Mouse (Mus musculus) midbrain, embryonic 12.5 days (tissue): ENCODE data around the gene Celf5. TPM values are rescaled to one million over a fixed set of nuclear protein-coding genes. Genes with fewer than 3 reads are reported as not detected.
A peak's percentile ranks its signal among the peaks of the same experiment; 100 is the strongest.

Source experiments
- ATAC-seq: fragments of 200-750 bp; cut with Nextera tagmentation; 2 replicates; pipeline ENCODE4 v1.8.0; 2017; ENCODE audit warnings: low read depth, moderate TSS enrichment, moderate library complexity; ENCODE audit not compliant: low FRiP score
- H3K27ac ChIP-seq: fragments of 300-500 bp; sonication (generic); replicated peaks from 2 replicates; pipeline ENCODE4 v1.5.1; 2016; ENCODE audit warnings: mild to moderate bottlenecking
- H3K27me3 ChIP-seq: fragments of 300-500 bp; sonication (generic); 2 replicates; pipeline ENCODE4 v1.6.1; 2016; ENCODE audit warnings: mild to moderate bottlenecking
- H3K36me3 ChIP-seq: fragments of 300-500 bp; sonication (generic); 2 replicates; pipeline ENCODE4 v1.6.1; 2016
- H3K4me1 ChIP-seq: fragments of 300-500 bp; sonication (generic); 2 replicates; pipeline ENCODE4 v1.6.1; 2016
- H3K4me2 ChIP-seq: fragments of 300-500 bp; sonication (generic); replicated peaks from 2 replicates; pipeline ENCODE4 v1.6.1; 2016; ENCODE audit warnings: mild to moderate bottlenecking, moderate library complexity
- H3K4me3 ChIP-seq: fragments of 300-500 bp; sonication (generic); 2 replicates; pipeline ENCODE4 v1.5.1; 2016; ENCODE audit warnings: mild to moderate bottlenecking
- H3K9ac ChIP-seq: fragments of 300-500 bp; sonication (generic); replicated peaks from 2 replicates; pipeline ENCODE4 v1.6.1; 2016; ENCODE audit warnings: mild to moderate bottlenecking, moderate library complexity
- H3K9me3 ChIP-seq: fragments of 300-500 bp; sonication (generic); 2 replicates; pipeline ENCODE4 v1.6.1; 2016; ENCODE audit warnings: mild to moderate bottlenecking
- WGBS: fragments of 180-500 bp; shearing (Covaris S2); methylation state at CpG from one replicate; pipeline ENCODE4 v1.1.7; 2016; 5-methylcytosine and 5-hydroxymethylcytosine counted together
- polyA plus RNA-seq: library from polyadenylated mRNA; unstranded; fragments of >200 nt; fragmentation: Nextera tagmentation; extraction: Ambion mirVana; gene quantifications from 2 replicates; pipeline ENCODE4 v1.2.1, GENCODE M21; 2016

Gene Celf5
- polyA plus RNA-seq, 1 experiment from 2014 or later = 37.1 TPM

- Histone ChIP-seq H3K27me3 (peaks cover 82% of the 10 kb centered on the region), H3K36me3 (no peaks in the 10 kb centered on the region), H3K27ac (no peak overlapping the region), H3K9ac (no peak overlapping the region), H3K9me3 (no peaks in the 10 kb centered on the region), H3K4me2 (no peak overlapping the region), H3K4me3 (no peak overlapping the region), H3K4me1 (peaks cover 51% of the 10 kb centered on the region)
- ATAC-seq = no peak
- 77% methylated on average over 8 of the region's 8 CpGs for WGBS
These were observed 54.6 kb downstream of the Celf5 start for GRCm38 (mm10) chr10:81427804-81428506.

- H3K36me3 ChIP-seq = no peaks in the 10 kb centered on the region
- H3K4me3 ChIP-seq = peak overlapping the region; percentile 39
- H3K27me3 ChIP-seq = peaks cover 85% of the 10 kb centered on the region
- no peak for ATAC-seq
- peak overlapping the region; percentile 51 for H3K4me2 ChIP-seq
- no peak overlapping the region for H3K9ac ChIP-seq
- H3K27ac ChIP-seq = no peak overlapping the region
- 26% methylated on average over 3 of the region's 3 CpGs for WGBS
- H3K9me3 ChIP-seq = no peaks in the 10 kb centered on the region
- H3K4me1 ChIP-seq = peaks cover 46% of the 10 kb centered on the region
These were observed 55.2 kb downstream of the Celf5 start for GRCm38 (mm10) chr10:81427327-81427726.

GRCm38 (mm10) chr10:81426897-81427296, 55.6 kb downstream of the Celf5 start:
- no peak for ATAC-seq
- H3K9ac ChIP-seq = peak overlapping the region; percentile 21; the same call in 1 of the 2 replicates
- no peak overlapping the region for H3K27ac ChIP-seq
- H3K9me3 ChIP-seq = no peaks in the 10 kb centered on the region
- peaks cover 86% of the 10 kb centered on the region for H3K27me3 ChIP-seq
- WGBS = under 1% methylated on average over 25 of the region's 38 CpGs
- H3K36me3 ChIP-seq = no peaks in the 10 kb centered on the region
- peak overlapping the region; percentile 39 for H3K4me3 ChIP-seq
- H3K4me1 ChIP-seq = peaks cover 46% of the 10 kb centered on the region
- peak overlapping the region; percentile 51 for H3K4me2 ChIP-seq

GRCm38 (mm10) chr10:81426081-81426671, 56.3 kb downstream of the Celf5 start:
- no peak for ATAC-seq
- peak overlapping the region; percentile 41 for H3K9ac ChIP-seq
- no peaks in the 10 kb centered on the region for H3K36me3 ChIP-seq
- WGBS = 3% methylated on average over 12 of the region's 33 CpGs
- peak overlapping the region; percentile 51 for H3K4me2 ChIP-seq
- H3K4me1 ChIP-seq = peaks cover 42% of the 10 kb centered on the region
- H3K4me3 ChIP-seq = peak overlapping the region; percentile 39
- H3K27ac ChIP-seq = no peak overlapping the region
- peaks cover 83% of the 10 kb centered on the region for H3K27me3 ChIP-seq
- no peaks in the 10 kb centered on the region for H3K9me3 ChIP-seq

- no peaks in the 10 kb centered on the region for H3K9me3 ChIP-seq
- no peaks in the 10 kb centered on the region for H3K36me3 ChIP-seq
- no peak overlapping the region for H3K27ac ChIP-seq
- H3K4me2 ChIP-seq = no peak overlapping the region
- H3K27me3 ChIP-seq = peaks cover 84% of the 10 kb centered on the region
- 32% methylated on average over 10 of the region's 10 CpGs for WGBS
- no peak overlapping the region; the same call in 1 of the 2 replicates for H3K9ac ChIP-seq
- no peak for ATAC-seq
- H3K4me3 ChIP-seq = peak overlapping the region; percentile 39; the same call in 1 of the 2 replicates
- H3K4me1 ChIP-seq = peaks cover 37% of the 10 kb centered on the region
These were observed 57.2 kb downstream of the Celf5 start for GRCm38 (mm10) chr10:81425236-81425850.

- Histone ChIP-seq H3K27me3 (peaks cover 86% of the 10 kb centered on the region), H3K27ac (no peak overlapping the region), H3K9ac (peak overlapping the region; percentile 37; the same call in 1 of the 2 replicates), H3K4me3 (no peak overlapping the region), H3K4me2 (no peak overlapping the region), H3K4me1 (peaks cover 33% of the 10 kb centered on the region), H3K9me3 (no peaks in the 10 kb centered on the region), H3K36me3 (0 out of 2 replicates have a peak, but pooled peaks cover 5% of the 10 kb centered on the region)
- WGBS = 6% methylated on average over 24 of the region's 25 CpGs
- ATAC-seq = no peak
These were observed 58.1 kb downstream of the Celf5 start for GRCm38 (mm10) chr10:81424246-81425051.

- Histone ChIP-seq H3K27me3 (peaks cover 81% of the 10 kb centered on the region), H3K4me2 (no peak overlapping the region), H3K36me3 (0 out of 2 replicates have a peak, but pooled peaks cover 5% of the 10 kb centered on the region), H3K9ac (peak overlapping the region; percentile 37; the same call in 1 of the 2 replicates), H3K27ac (no peak overlapping the region), H3K9me3 (no peaks in the 10 kb centered on the region), H3K4me1 (peaks cover 34% of the 10 kb centered on the region), H3K4me3 (no peak overlapping the region)
- ATAC-seq = no peak
- 71% methylated on average over 4 of the region's 4 CpGs for WGBS
These were observed 58.8 kb downstream of the Celf5 start for GRCm38 (mm10) chr10:81423476-81424245.

- ATAC-seq = no peak
- H3K4me2 ChIP-seq = no peak overlapping the region
- H3K4me1 ChIP-seq = peaks cover 42% of the 10 kb centered on the region
These were observed 59.8 kb downstream of the Celf5 start for GRCm38 (mm10) chr10:81422661-81423217.

GRCm38 (mm10) chr10:81422191-81422590, 60.3 kb downstream of the Celf5 start:
- peaks cover 78% of the 10 kb centered on the region for H3K27me3 ChIP-seq

More at GRCm38 (mm10) chr10:81422661-81423217, 59.8 kb downstream of the Celf5 start:
- no peak overlapping the region; the same call in 1 of the 2 replicates for H3K27ac ChIP-seq
- H3K36me3 ChIP-seq = 0 out of 2 replicates have a peak, but pooled peaks cover 5% of the 10 kb centered on the region
- H3K9ac ChIP-seq = no peak overlapping the region
- H3K9me3 ChIP-seq = no peaks in the 10 kb centered on the region
- no peak overlapping the region for H3K4me3 ChIP-seq
- WGBS = 78% methylated on average over 3 of the region's 3 CpGs
- peaks cover 78% of the 10 kb centered on the region for H3K27me3 ChIP-seq

GRCm38 (mm10) chr10:81421797-81422100, 60.8 kb downstream of the Celf5 start:
- no peak for ATAC-seq
- peaks cover 77% of the 10 kb centered on the region for H3K27me3 ChIP-seq

More at GRCm38 (mm10) chr10:81422191-81422590, 60.3 kb downstream of the Celf5 start:
- no peak for ATAC-seq
- peaks cover 45% of the 10 kb centered on the region for H3K4me1 ChIP-seq
- H3K9ac ChIP-seq = no peak overlapping the region
- H3K9me3 ChIP-seq = no peaks in the 10 kb centered on the region
- no peak overlapping the region for H3K4me2 ChIP-seq
- no peak overlapping the region for H3K4me3 ChIP-seq
- 0 out of 2 replicates have a peak, but pooled peaks cover 5% of the 10 kb centered on the region for H3K36me3 ChIP-seq
- WGBS = 71% methylated on average over 6 of the region's 6 CpGs
- no peak overlapping the region for H3K27ac ChIP-seq

More at GRCm38 (mm10) chr10:81421797-81422100, 60.8 kb downstream of the Celf5 start:
- Histone ChIP-seq H3K4me1 (peaks cover 45% of the 10 kb centered on the region), H3K9me3 (no peaks in the 10 kb centered on the region), H3K27ac (no peak overlapping the region), H3K36me3 (0 out of 2 replicates have a peak, but pooled peaks cover 5% of the 10 kb centered on the region), H3K9ac (no peak overlapping the region), H3K4me3 (no peak overlapping the region), H3K4me2 (no peak overlapping the region)
- 82% methylated on average over 5 of the region's 5 CpGs for WGBS
